Mouse (Mus musculus) olfactory bulb, adult 2 months (tissue): ENCODE data around the gene Galnt9. TPM values are rescaled to one million over a fixed set of nuclear protein-coding genes. Genes with fewer than 3 reads are reported as not detected.

Experiments used
- H3K27ac ChIP-seq: fragments of 200-500 bp; 2 replicates; pipeline ENCODE4 v1.5.1; 2012; ENCODE audit warnings: low read depth, low read length; ENCODE audit not compliant: insufficient read depth
- H3K4me1 ChIP-seq: fragments of 200-500 bp; 2 replicates; pipeline ENCODE4 v1.6.1; 2012; ENCODE audit warnings: low read length; ENCODE audit not compliant: control insufficient read depth, insufficient read depth
- H3K4me3 ChIP-seq: fragments of 200-500 bp; 2 replicates; pipeline ENCODE4 v1.5.1; 2012; ENCODE audit warnings: mild to moderate bottlenecking, low read depth, low read length, moderate library complexity; ENCODE audit not compliant: insufficient read depth
- CTCF ChIP-seq: fragments of 200-500 bp; IDR thresholded peaks from 2 replicates; pipeline ENCODE4 v1.5.1; 2012; ENCODE audit warnings: low read depth, mild to moderate bottlenecking, low read length, moderate library complexity; ENCODE audit not compliant: insufficient read depth
- POLR2A ChIP-seq: fragments of 200-500 bp; IDR thresholded peaks from 2 replicates; pipeline ENCODE4 v1.6.1; 2012; ENCODE audit warnings: mild to moderate bottlenecking, low read depth, low read length, moderate library complexity; ENCODE audit not compliant: insufficient read depth
- WGBS: fragments of 180-500 bp; shearing (Covaris S2); methylation state at CpG from one replicate; pipeline ENCODE4 v1.1.7; 2018; 5-methylcytosine and 5-hydroxymethylcytosine counted together
- polyA plus RNA-seq: library from polyadenylated mRNA; stranded (reverse); fragments of >200 nt; gene quantifications from 2 replicates; pipeline ENCODE4 v1.2.4, GENCODE M21; 2012; ENCODE audit warnings: low replicate concordance; ENCODE audit not compliant: missing spikeins, insufficient read depth, insufficient read length

Galnt9 gene
- polyA plus RNA-seq, 1 experiment: not detected

GRCm38 (mm10) chr5:110608336-110608735 is 64.2 kb downstream of the Galnt9 start:
- no peak overlapping the region for H3K4me3 ChIP-seq
- no peak overlapping the region for H3K27ac ChIP-seq
- TF ChIP-seq CTCF (no peak), POLR2A (no peak)
- WGBS: 62% methylated on average over 6 of the region's 6 CpGs
- H3K4me1 ChIP-seq: peaks cover 10% of the 10 kb centered on the region

GRCm38 (mm10) chr5:110608941-110609340 is 64.8 kb downstream of the Galnt9 start:
- Histone ChIP-seq H3K27ac (no peak overlapping the region), H3K4me3 (no peak overlapping the region), H3K4me1 (peaks cover 10% of the 10 kb centered on the region)
- TF ChIP-seq CTCF: no peak
- 58% methylated on average over 8 of the region's 8 CpGs for WGBS

- no peak overlapping the region for H3K4me3 ChIP-seq
- peaks cover 10% of the 10 kb centered on the region for H3K4me1 ChIP-seq
- WGBS: 81% methylated on average over 3 of the region's 3 CpGs
- no peak overlapping the region for H3K27ac ChIP-seq
- TF ChIP-seq CTCF (no peak), POLR2A (no peak)
Observed at GRCm38 (mm10) chr5:110609425-110609824, 65.3 kb downstream of the Galnt9 start.

- TF ChIP-seq POLR2A: no peak
- no peak for TF ChIP-seq CTCF
- 60% methylated on average over 5 of the region's 5 CpGs for WGBS
- Histone ChIP-seq H3K4me1 (peaks cover 10% of the 10 kb centered on the region), H3K4me3 (no peak overlapping the region), H3K27ac (no peak overlapping the region)
Observed at GRCm38 (mm10) chr5:110609868-110610267, 65.7 kb downstream of the Galnt9 start.

GRCm38 (mm10) chr5:110610484-110610883 is 66.3 kb downstream of the Galnt9 start:
- peaks cover 10% of the 10 kb centered on the region for H3K4me1 ChIP-seq
- H3K27ac ChIP-seq: no peak overlapping the region
- no peak overlapping the region for H3K4me3 ChIP-seq
- WGBS: 84% methylated on average over 7 of the region's 7 CpGs
- TF ChIP-seq POLR2A (no peak), CTCF (no peak)

GRCm38 (mm10) chr5:110611435-110612158 is 67.4 kb downstream of the Galnt9 start:
- TF ChIP-seq CTCF (no peak), POLR2A (no peak)
- H3K27ac ChIP-seq: no peak overlapping the region
- H3K4me1 ChIP-seq: peaks cover 10% of the 10 kb centered on the region
- WGBS: 71% methylated on average over 5 of the region's 5 CpGs
- H3K4me3 ChIP-seq: no peak overlapping the region

GRCm38 (mm10) chr5:110619226-110619625 is 75.1 kb downstream of the Galnt9 start:
- no peak overlapping the region for H3K4me3 ChIP-seq
- no peaks in the 10 kb centered on the region for H3K4me1 ChIP-seq
- TF ChIP-seq CTCF: no peak
- TF ChIP-seq POLR2A: no peak
- 94% methylated on average over 6 of the region's 6 CpGs for WGBS
- no peak overlapping the region for H3K27ac ChIP-seq

GRCm38 (mm10) chr5:110624319-110624718 is 80.2 kb downstream of the Galnt9 start:
- 63% methylated on average over 2 of the region's 2 CpGs for WGBS

GRCm38 (mm10) chr5:110627351-110627750 is 83.2 kb downstream of the Galnt9 start:
- no peak for TF ChIP-seq CTCF
- TF ChIP-seq POLR2A: no peak
- no peaks in the 10 kb centered on the region for H3K4me1 ChIP-seq
- H3K27ac ChIP-seq: no peak overlapping the region
- WGBS: 87% methylated on average over 10 of the region's 10 CpGs
- H3K4me3 ChIP-seq: no peak overlapping the region

More at GRCm38 (mm10) chr5:110624319-110624718, 80.2 kb downstream of the Galnt9 start:
- no peaks in the 10 kb centered on the region for H3K4me1 ChIP-seq
- TF ChIP-seq CTCF: no peak
- no peak for TF ChIP-seq POLR2A
- no peak overlapping the region for H3K4me3 ChIP-seq
- no peak overlapping the region for H3K27ac ChIP-seq
